8 mouse cellular contexts compared by ENCODE assay signal in the genomic region with DNA sequence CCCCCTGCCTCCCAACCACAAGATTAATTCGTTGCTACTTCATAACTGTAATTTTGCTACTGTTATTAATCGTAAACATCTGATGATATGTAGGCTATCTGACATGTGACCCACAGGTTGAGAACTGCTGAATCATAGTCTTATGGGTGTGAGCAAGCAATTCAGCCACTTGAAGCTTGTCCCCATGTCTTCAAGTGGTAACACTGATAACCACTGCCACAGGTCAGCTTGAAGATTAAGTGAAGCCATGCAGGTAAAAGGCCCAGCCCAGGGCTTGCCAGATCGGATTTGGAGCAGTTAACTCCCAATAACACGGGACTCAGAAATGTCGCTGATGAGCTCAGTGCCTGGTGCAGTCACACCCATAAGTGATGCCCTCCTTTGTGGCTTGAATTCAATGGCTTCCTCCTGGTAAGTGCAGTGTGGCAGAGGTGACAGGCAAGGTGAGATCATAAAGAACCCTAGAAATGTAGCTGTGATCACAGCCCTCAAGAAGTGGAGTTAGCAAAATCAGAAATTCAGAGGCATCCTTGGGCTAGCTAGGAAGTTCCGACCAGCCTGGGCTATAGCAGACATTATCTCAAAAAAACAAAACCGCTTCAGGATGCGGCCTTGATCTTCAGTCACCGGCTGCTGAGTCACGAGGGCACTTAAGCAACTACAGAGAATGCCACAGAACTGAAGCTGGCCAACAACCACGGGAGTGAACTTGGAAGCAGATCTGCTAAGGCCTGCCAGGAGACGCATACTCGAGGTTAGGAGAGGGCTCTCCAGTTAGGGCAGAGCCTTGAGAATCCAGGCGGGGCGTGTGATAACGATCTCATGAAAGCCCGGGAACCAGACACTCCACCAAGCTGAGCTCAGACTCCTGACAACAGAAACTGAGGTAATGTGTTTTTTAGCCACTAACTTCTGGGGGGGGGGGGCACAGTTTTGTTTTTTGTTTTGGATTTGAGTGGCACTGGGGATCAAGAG. TPM values are rescaled to one million over a fixed set of nuclear protein-coding genes. Genes with fewer than 3 reads are reported as not detected.
A peak's percentile ranks its signal among the peaks of the same experiment; 100 is the strongest.
DNase-seq lines count a peak whose midpoint lies in the region; ATAC-seq lines count a peak whose summit lies in the region.

No protein-coding gene starts in this region.

- peak overlapping the region; percentile 60 for H3K4me3 ChIP-seq in liver, embryonic 16.5 days (ENCODE audit: low read depth, low read length)
- no peak overlapping the region for H3K4me3 ChIP-seq in stomach, embryonic 15.5 days (replicated peaks)
- H3K4me3 ChIP-seq in limb, embryonic 10.5 days, result no peak overlapping the region
- no peak overlapping the region for H3K4me3 ChIP-seq in hindbrain, embryonic 11.5 days (ENCODE audit: low read depth, low read length)
- H3K4me3 ChIP-seq in hindbrain, embryonic 14.5 days (replicated peaks; ENCODE audit: low read length), result no peak overlapping the region

- ATAC-seq in liver, embryonic 16.5 days (ENCODE audit: low read depth), result peak; percentile 89
- peak; percentile 82 for ATAC-seq in stomach, embryonic 15.5 days (ENCODE audit: insufficient read depth, low FRiP score, low read depth)
- no peak for ATAC-seq in hindbrain, embryonic 11.5 days (ENCODE audit: low FRiP score)
- no peak for ATAC-seq in hindbrain, embryonic 14.5 days (ENCODE audit: low FRiP score)

- H3K36me3 ChIP-seq in liver, embryonic 16.5 days (ENCODE audit: control insufficient read depth, insufficient read depth), result no peaks in the 10 kb centered on the region
- no peaks in the 10 kb centered on the region for H3K36me3 ChIP-seq in stomach, embryonic 15.5 days
- peaks cover 17% of the 10 kb centered on the region for H3K36me3 ChIP-seq in limb, embryonic 10.5 days
- H3K36me3 ChIP-seq in hindbrain, embryonic 11.5 days (ENCODE audit: control insufficient read depth, insufficient read depth, low read length), result no peaks in the 10 kb centered on the region
- H3K36me3 ChIP-seq in hindbrain, embryonic 14.5 days (replicated peaks; ENCODE audit: control insufficient read depth, insufficient read depth), result peaks cover 17% of the 10 kb centered on the region

- H3K27me3 ChIP-seq in liver, embryonic 16.5 days (ENCODE audit: control insufficient read depth, insufficient read depth, low read depth, low read length), result no peaks in the 10 kb centered on the region
- no peaks in the 10 kb centered on the region for H3K27me3 ChIP-seq in stomach, embryonic 15.5 days (replicated peaks)
- H3K27me3 ChIP-seq in limb, embryonic 10.5 days (ENCODE audit: low read depth, poor library complexity, severe bottlenecking), result no peaks in the 10 kb centered on the region
- no peaks in the 10 kb centered on the region for H3K27me3 ChIP-seq in hindbrain, embryonic 11.5 days (ENCODE audit: control insufficient read depth, insufficient read depth, low read length)
- H3K27me3 ChIP-seq in hindbrain, embryonic 14.5 days (ENCODE audit: control insufficient read depth, insufficient read depth, low read length), result no peaks in the 10 kb centered on the region

- H3K27ac ChIP-seq in liver, embryonic 16.5 days (ENCODE audit: low read length), result peak overlapping the region; percentile 97
- peak overlapping the region; percentile 6; the same call in 1 of the 2 replicates for H3K27ac ChIP-seq in stomach, embryonic 15.5 days
- no peak overlapping the region for H3K27ac ChIP-seq in limb, embryonic 10.5 days
- H3K27ac ChIP-seq in hindbrain, embryonic 11.5 days (ENCODE audit: low read depth, low read length), result no peak overlapping the region
- no peak overlapping the region for H3K27ac ChIP-seq in hindbrain, embryonic 14.5 days

- H3K9ac ChIP-seq in liver, embryonic 16.5 days (ENCODE audit: low read depth, low read length), result peak overlapping the region; percentile 75
- no peak overlapping the region for H3K9ac ChIP-seq in stomach, embryonic 15.5 days
- no peak overlapping the region for H3K9ac ChIP-seq in hindbrain, embryonic 11.5 days (ENCODE audit: low read depth, low read length)
- no peak overlapping the region for H3K9ac ChIP-seq in hindbrain, embryonic 14.5 days

- H3K4me1 ChIP-seq in liver, embryonic 16.5 days (ENCODE audit: control insufficient read depth, low read depth, low read length), result peaks cover 33% of the 10 kb centered on the region
- no peaks in the 10 kb centered on the region for H3K4me1 ChIP-seq in stomach, embryonic 15.5 days
- H3K4me1 ChIP-seq in limb, embryonic 10.5 days, result no peaks in the 10 kb centered on the region
- H3K4me1 ChIP-seq in hindbrain, embryonic 11.5 days (replicated peaks; ENCODE audit: control insufficient read depth, insufficient read depth, low read length), result no peaks in the 10 kb centered on the region
- H3K4me1 ChIP-seq in hindbrain, embryonic 14.5 days (replicated peaks; ENCODE audit: control insufficient read depth, insufficient read depth, low read length), result no peaks in the 10 kb centered on the region

- 20% methylated on average over 17 of the region's 17 CpGs for WGBS in liver, embryonic 16.5 days (ENCODE audit: insufficient replicate concordance)
- WGBS in stomach, embryonic 15.5 days, result 55% methylated on average over 17 of the region's 17 CpGs
- 79% methylated on average over 17 of the region's 17 CpGs for WGBS in limb, embryonic 10.5 days
- WGBS in hindbrain, embryonic 11.5 days, result 90% methylated on average over 17 of the region's 17 CpGs
- 91% methylated on average over 17 of the region's 17 CpGs for WGBS in hindbrain, embryonic 14.5 days

- peak overlapping the region; percentile 64 for H3K4me2 ChIP-seq in liver, embryonic 16.5 days (ENCODE audit: low read depth, low read length)
- H3K4me2 ChIP-seq in stomach, embryonic 15.5 days, result no peak overlapping the region
- no peak overlapping the region for H3K4me2 ChIP-seq in hindbrain, embryonic 11.5 days (replicated peaks; ENCODE audit: low read depth, low read length)
- H3K4me2 ChIP-seq in hindbrain, embryonic 14.5 days (replicated peaks), result no peak overlapping the region

- no peaks in the 10 kb centered on the region for H3K9me3 ChIP-seq in liver, embryonic 16.5 days (replicated peaks; ENCODE audit: control insufficient read depth, low read length)
- no peaks in the 10 kb centered on the region for H3K9me3 ChIP-seq in stomach, embryonic 15.5 days
- H3K9me3 ChIP-seq in limb, embryonic 10.5 days (replicated peaks), result no peaks in the 10 kb centered on the region
- H3K9me3 ChIP-seq in hindbrain, embryonic 11.5 days (ENCODE audit: control insufficient read depth, low read length), result no peaks in the 10 kb centered on the region
- H3K9me3 ChIP-seq in hindbrain, embryonic 14.5 days (ENCODE audit: control insufficient read depth, low read length), result no peaks in the 10 kb centered on the region

- DNase-seq in NIH3T3 (ENCODE audit: low read depth), result peak; percentile 94
- peak; percentile 38 for DNase-seq in brain, adult 2 months (ENCODE audit: low read depth, low spot score)
- peak; percentile 45 for DNase-seq in heart, adult 8-10 months (ENCODE audit: low spot score)
- no peak for DNase-seq in limb, embryonic 10.5 days (ENCODE audit: low spot score)
- DNase-seq in hindbrain, embryonic 11.5 days (ENCODE audit: low spot score), result no peak
- DNase-seq in hindbrain, embryonic 14.5 days (ENCODE audit: low spot score), result no peak

RNA-seq across cellular contexts. Expression of gene Phospho1, which starts 46.7 kb away (rescaled TPM):
- 100 to 1,000 TPM; 171 to 185 (median 175) TPM for total RNA-seq in heart, adult 8-10 months (2022)
- 6.5 and 7.7 TPM in 2 replicates for polyA plus RNA-seq in liver, embryonic 16.5 days (2015; fragmentation: Nextera tagmentation; extraction: Ambion mirVana)
- polyA plus RNA-seq in stomach, embryonic 15.5 days (2015; fragmentation: Nextera tagmentation; extraction: Ambion mirVana), result 0.86 and 1.2 TPM in 2 replicates
- not detected in 2 replicates for polyA plus RNA-seq in limb, embryonic 10.5 days (2016; fragmentation: Nextera tagmentation; extraction: Ambion mirVana)
- polyA plus RNA-seq in hindbrain, embryonic 11.5 days (2014; fragmentation: Nextera tagmentation; extraction: Ambion mirVana), result not detected in 2 replicates
- 0.37 and 0.69 TPM in 2 replicates for polyA plus RNA-seq in hindbrain, embryonic 14.5 days (2014; fragmentation: Nextera tagmentation; extraction: Ambion mirVana)

RNA-seq across cellular contexts. Expression of gene B130006D01Rik, which starts 54.2 kb away (rescaled TPM):
- under 1 TPM; 0.32 to 0.57 (median 0.42) TPM for total RNA-seq in heart, adult 8-10 months (2022)
- 0.30 and 0.33 TPM in 2 replicates for polyA plus RNA-seq in liver, embryonic 16.5 days (2015; fragmentation: Nextera tagmentation; extraction: Ambion mirVana)
- polyA plus RNA-seq in stomach, embryonic 15.5 days (2015; fragmentation: Nextera tagmentation; extraction: Ambion mirVana), result 1.0 and 1.1 TPM in 2 replicates
- polyA plus RNA-seq in limb, embryonic 10.5 days (2016; fragmentation: Nextera tagmentation; extraction: Ambion mirVana), result 2.3 TPM in 2 replicates
- polyA plus RNA-seq in hindbrain, embryonic 11.5 days (2014; fragmentation: Nextera tagmentation; extraction: Ambion mirVana), result 1.1 and 2.5 TPM in 2 replicates
- polyA plus RNA-seq in hindbrain, embryonic 14.5 days (2014; fragmentation: Nextera tagmentation; extraction: Ambion mirVana), result 0.83 and 1.6 TPM in 2 replicates

RNA-seq across cellular contexts. Expression of gene Gngt2, which starts 59.4 kb away (rescaled TPM):
- 10 to 100 TPM; 11.6 to 19.0 (median 15.7) TPM for total RNA-seq in heart, adult 8-10 months (2022)
- polyA plus RNA-seq in liver, embryonic 16.5 days (2015; fragmentation: Nextera tagmentation; extraction: Ambion mirVana), result 21.1 and 23.2 TPM in 2 replicates
- polyA plus RNA-seq in stomach, embryonic 15.5 days (2015; fragmentation: Nextera tagmentation; extraction: Ambion mirVana), result 16.9 and 17.1 TPM in 2 replicates
- polyA plus RNA-seq in limb, embryonic 10.5 days (2016; fragmentation: Nextera tagmentation; extraction: Ambion mirVana), result 8.9 and 9.3 TPM in 2 replicates
- 7.1 and 7.6 TPM in 2 replicates for polyA plus RNA-seq in hindbrain, embryonic 11.5 days (2014; fragmentation: Nextera tagmentation; extraction: Ambion mirVana)
- 2.4 and 2.7 TPM in 2 replicates for polyA plus RNA-seq in hindbrain, embryonic 14.5 days (2014; fragmentation: Nextera tagmentation; extraction: Ambion mirVana)

Comparison
In these comparisons a context has a peak if more than half of its experiments do, and no peak if none do; other contexts are left out.
1. DNase-seq: peak in NIH3T3 (single experiment), brain, adult 2 months (single experiment) and heart, adult 8-10 months (single experiment); none in limb, embryonic 10.5 days (single experiment), hindbrain, embryonic 11.5 days (single experiment) and hindbrain, embryonic 14.5 days (single experiment).
2. ATAC-seq: peak in liver, embryonic 16.5 days (single experiment) and stomach, embryonic 15.5 days (single experiment); none in hindbrain, embryonic 11.5 days (single experiment) and hindbrain, embryonic 14.5 days (single experiment).
3. H3K27ac ChIP-seq: peak in liver, embryonic 16.5 days (single experiment) and stomach, embryonic 15.5 days (single experiment); none in limb, embryonic 10.5 days (single experiment), hindbrain, embryonic 11.5 days (single experiment) and hindbrain, embryonic 14.5 days (single experiment).